Mouse (Mus musculus) neural tube, embryonic 10.5 days (tissue): ENCODE results near the gene Stk39.

Source experiments
- DNase-seq: peaks from one replicate; pipeline ENCODE4 v3.0.0-alpha.2; 2017; ENCODE audit warnings: low spot score; ENCODE audit errors: extremely low spot score

Stk39 gene

GRCm38 (mm10) chr2:68383964-68384363 is 88.1 kb downstream of the Stk39 start:
- DNase-seq: no peak

GRCm38 (mm10) chr2:68382394-68383059 is 89.5 kb downstream of the Stk39 start:
- DNase-seq: no peak

GRCm38 (mm10) chr2:68381881-68382280 is 90.2 kb downstream of the Stk39 start:
- no peak for DNase-seq

- DNase-seq: no peak
Measured at GRCm38 (mm10) chr2:68381205-68381604, 90.9 kb downstream of the Stk39 start.

GRCm38 (mm10) chr2:68379631-68380030 is 92.4 kb downstream of the Stk39 start:
- no peak for DNase-seq

- DNase-seq: no peak
Measured at GRCm38 (mm10) chr2:68378319-68378718, 93.7 kb downstream of the Stk39 start.

GRCm38 (mm10) chr2:68377251-68377681 is 94.8 kb downstream of the Stk39 start:
- no peak for DNase-seq

GRCm38 (mm10) chr2:68376660-68377059 is 95.4 kb downstream of the Stk39 start:
- DNase-seq: no peak

- DNase-seq: no peak
Measured at GRCm38 (mm10) chr2:68374202-68374601, 97.9 kb downstream of the Stk39 start.

- DNase-seq: no peak
Measured at GRCm38 (mm10) chr2:68371912-68372311, 100.2 kb downstream of the Stk39 start.

GRCm38 (mm10) chr2:68370326-68370725 is 101.7 kb downstream of the Stk39 start:
- DNase-seq: no peak

GRCm38 (mm10) chr2:68369080-68369479 is 103.0 kb downstream of the Stk39 start:
- DNase-seq: no peak

GRCm38 (mm10) chr2:68367944-68368343 is 104.1 kb downstream of the Stk39 start:
- no peak for DNase-seq

GRCm38 (mm10) chr2:68366897-68367193 is 105.2 kb downstream of the Stk39 start:
- DNase-seq: no peak

- peak; percentile 60 for DNase-seq
Measured at GRCm38 (mm10) chr2:68366091-68366896, 105.8 kb downstream of the Stk39 start.

GRCm38 (mm10) chr2:68365504-68365903 is 106.6 kb downstream of the Stk39 start:
- no peak for DNase-seq

- DNase-seq: peak; percentile 49
Measured at GRCm38 (mm10) chr2:68364181-68364900, 107.7 kb downstream of the Stk39 start.

GRCm38 (mm10) chr2:68363159-68363558 is 108.9 kb downstream of the Stk39 start:
- DNase-seq: no peak

GRCm38 (mm10) chr2:68361701-68362100 is 110.4 kb downstream of the Stk39 start:
- DNase-seq: no peak

- DNase-seq: peak; percentile 47
Measured at GRCm38 (mm10) chr2:68350621-68351020, 121.4 kb downstream of the Stk39 start.

- peak; percentile 83 for DNase-seq
Measured at GRCm38 (mm10) chr2:68349593-68350383, 122.3 kb downstream of the Stk39 start.
